Mouse (Mus musculus): Measurements from ENCODE around the gene Tmem59l.

DNA sequence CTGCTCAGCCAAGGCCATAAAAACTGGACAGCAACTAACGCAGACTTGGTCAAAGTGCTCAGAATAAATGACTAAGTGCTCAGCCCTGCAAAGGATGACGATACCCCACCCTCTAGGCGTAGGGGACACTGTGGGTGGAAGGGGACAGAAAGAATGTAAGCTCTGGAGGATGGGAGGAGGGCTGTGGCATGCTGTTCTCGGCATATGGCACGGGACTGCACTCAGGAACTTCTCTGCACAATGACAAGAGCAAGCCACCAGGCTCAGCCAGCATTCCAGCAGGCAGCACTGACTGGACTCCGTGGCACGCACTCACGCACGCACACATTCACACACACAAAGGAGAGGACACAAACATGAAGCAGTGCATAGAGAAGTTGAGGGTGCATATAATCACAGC is 26.6 kb downstream of the Tmem59l start:
- no peak for TF ChIP-seq POLR2A (IDR thresholded peaks at IDR 0.05; ENCODE audit: insufficient read depth, low read depth, low read length)
- no peak for TF ChIP-seq CTCF (IDR thresholded peaks at IDR 0.05; ENCODE audit: insufficient read depth, low read depth, low read length)

Data from olfactory bulb, adult 2 months (tissue).